Mouse (Mus musculus) right cerebral cortex, adult 18-20 months (tissue): ENCODE results near the gene Rnase2b.

Source experiments
- DNase-seq: peaks from one replicate; pipeline ENCODE4 v3.0.0; 2022; ENCODE audit warnings: mixed read lengths

Rnase2b gene

GRCm38 (mm10) chr14:51161976-51162375 lies at the start of gene Rnase2b:
Gene Rnase2b, plus strand, starts transcription at chr14:51162260.
- peak; percentile 11 for DNase-seq

- no peak for DNase-seq
These were observed 48.6 kb upstream of the Rnase2b start for GRCm38 (mm10) chr14:51113476-51113875.

DNA sequence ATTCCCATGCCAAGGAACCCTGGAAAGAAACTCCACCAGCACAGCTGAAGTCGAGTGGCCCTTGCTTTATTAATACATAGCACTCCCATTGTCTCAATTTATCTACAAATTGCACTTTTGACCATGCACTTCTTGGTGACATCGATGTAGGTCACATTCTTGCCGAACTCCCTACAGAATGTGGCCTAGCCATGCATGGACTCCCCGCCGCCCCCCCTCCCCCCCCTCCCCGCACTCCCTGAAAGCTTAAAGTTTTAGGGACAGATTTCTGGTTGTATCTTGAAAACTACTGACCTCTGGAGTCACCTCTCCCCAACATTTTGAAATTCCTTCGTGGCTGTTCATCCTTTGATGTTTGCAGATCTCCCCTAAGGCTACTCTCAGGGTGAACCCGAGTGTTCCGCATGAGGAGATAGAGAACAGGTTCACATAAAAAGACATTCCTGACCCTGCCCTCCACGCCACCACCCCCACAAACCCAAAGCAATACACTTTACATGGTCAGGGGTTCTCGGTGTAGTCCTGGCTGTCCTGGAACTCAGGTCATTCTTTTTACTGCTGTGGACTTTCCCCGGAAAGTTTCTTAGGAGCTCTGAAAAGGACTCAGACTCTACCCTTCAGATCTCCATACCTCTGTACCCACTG lies 48.0 kb upstream of the Rnase2b start, which contains the start of gene Eddm3b:
Eddm3b (plus strand) TSS at position 511 of the 645 bp plus-strand sequence.
- no peak for DNase-seq

- no peak for DNase-seq
These were observed 36.4 kb upstream of the Rnase2b start for GRCm38 (mm10) chr14:51125684-51126083.

DNA sequence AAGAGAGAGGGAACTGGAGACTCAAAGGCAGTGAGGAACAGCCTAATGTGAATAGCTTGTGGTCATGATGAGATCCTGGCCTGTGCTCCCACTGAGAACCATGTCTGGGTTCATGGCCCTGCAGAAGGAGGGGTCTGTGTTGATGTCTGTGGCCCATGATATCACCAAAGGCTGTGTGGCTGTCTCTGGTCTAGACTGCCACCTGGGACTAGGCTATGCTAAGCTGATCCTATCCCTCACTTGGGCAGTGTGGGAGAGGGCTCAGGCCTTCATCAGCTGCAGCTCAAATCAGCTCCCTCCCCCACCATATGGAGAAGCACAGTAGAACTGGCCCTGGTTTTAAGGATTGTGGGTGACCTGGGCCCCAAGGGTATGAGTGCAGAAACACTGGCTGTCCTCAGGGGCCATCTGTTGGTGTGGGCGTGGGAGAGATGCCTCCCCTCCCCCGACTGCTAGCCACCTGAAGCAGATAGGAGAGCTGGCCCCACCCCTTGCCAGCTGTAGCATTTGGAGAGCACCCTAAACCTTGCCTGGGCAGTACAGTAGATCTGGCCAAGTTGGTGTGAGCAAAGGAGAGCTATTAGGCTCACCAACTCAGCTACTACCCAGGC lies 34.3 kb upstream of the Rnase2b start:
- no peak for DNase-seq

- no peak for DNase-seq
These were observed 33.1 kb upstream of the Rnase2b start for GRCm38 (mm10) chr14:51128775-51129623.

GRCm38 (mm10) chr14:51129624-51129975 lies 32.5 kb upstream of the Rnase2b start:
- no peak for DNase-seq

DNA sequence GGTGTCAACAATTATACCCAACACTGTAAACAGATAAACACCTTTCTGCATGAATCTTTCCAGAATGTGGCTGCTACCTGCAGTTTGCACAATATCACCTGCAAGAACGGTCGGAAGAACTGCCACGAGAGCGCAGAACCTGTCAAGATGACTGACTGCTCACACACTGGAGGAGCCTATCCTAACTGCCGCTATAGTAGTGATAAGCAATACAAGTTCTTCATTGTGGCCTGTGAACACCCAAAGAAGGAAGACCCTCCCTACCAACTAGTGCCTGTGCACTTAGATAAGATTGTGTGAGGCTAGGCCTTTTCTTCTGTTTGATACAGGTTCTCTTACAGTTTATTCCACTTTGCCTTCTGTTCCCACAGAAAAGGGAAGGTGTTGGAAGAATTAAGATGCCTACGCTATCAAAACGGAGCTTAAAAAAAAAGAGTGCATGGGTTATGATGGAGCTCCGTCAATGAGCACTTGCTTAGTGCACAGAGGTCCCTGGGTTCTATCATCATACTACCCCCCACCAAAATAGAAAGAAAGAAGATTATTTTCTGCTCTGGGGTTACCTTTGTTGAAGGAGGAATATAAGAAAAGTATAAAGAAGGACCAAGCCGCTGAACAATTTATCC lies 31.6 kb upstream of the Rnase2b start:
- no peak for DNase-seq

DNA sequence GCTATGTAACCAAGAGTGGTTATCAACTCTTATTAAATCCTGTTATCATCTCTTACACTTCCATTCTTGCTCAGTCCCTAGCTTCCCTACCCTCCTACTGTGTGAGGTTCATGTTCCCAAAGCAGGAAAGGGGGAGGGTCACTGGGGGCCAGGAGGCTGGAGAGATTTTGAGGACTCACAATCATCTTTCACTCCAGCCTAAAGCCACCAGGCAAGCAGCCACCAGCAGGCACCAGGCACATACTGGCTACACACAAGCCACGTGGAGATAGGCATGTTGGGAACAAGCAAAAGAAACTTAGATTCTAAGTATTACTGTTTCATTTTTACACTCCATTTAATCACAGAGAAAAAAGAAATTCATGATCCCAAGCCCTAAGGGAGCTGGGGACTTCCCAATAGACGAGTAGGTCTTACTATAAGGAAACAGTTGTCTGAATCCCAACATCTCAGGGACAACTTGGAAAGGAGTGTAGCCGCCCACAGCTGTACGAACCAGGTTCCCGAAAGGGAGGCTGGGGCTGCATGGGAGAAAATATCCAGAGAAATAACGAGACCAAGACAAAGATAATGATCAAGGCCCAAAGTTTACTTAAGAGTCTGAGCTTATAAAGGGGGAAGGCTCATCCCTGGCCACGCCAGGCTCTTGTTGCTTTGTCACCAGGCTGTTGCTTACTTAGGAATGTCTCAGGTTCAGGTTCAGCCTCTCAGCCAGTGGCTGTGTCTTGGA lies 30.8 kb upstream of the Rnase2b start:
- no peak for DNase-seq

DNA sequence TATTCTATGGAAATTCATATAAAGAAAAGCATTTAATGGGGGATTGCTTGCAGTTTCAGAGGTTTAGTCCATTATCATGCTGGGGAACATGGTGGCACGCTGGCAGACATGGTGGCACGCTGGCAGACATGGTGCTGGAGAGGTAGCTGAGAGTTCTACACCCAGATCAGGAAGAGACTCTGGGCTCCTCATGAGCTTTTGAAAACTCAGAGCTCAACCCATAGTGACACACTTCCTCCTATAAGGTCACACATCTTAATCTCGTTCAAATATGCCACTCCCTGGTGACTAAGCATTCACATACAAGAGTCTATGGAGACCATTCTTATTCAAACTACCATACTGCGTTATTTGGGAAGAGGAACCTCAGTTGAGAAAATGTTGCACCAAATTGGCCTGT lies 29.7 kb upstream of the Rnase2b start:
- no peak for DNase-seq

DNA sequence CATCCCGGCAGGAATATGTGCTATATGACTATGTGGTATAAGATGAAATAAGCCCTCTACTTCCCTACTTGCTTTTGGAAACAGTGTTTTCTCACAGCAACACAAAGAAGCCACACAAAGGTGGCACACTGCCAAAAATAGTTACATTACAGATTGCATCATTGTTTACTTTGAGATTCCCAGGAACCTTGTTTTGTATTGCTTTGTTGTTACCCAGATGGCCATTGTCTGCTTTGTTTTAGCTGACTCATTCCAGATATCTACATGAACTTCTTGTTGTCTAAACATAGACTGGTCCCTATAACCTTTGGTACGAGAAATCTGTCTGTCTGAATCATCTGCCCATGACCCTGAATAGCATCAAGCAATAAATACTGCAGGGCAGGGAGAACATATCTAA lies 21.7 kb upstream of the Rnase2b start:
- no peak for DNase-seq

- no peak for DNase-seq
These were observed 19.9 kb upstream of the Rnase2b start for GRCm38 (mm10) chr14:51142119-51142518.

DNA sequence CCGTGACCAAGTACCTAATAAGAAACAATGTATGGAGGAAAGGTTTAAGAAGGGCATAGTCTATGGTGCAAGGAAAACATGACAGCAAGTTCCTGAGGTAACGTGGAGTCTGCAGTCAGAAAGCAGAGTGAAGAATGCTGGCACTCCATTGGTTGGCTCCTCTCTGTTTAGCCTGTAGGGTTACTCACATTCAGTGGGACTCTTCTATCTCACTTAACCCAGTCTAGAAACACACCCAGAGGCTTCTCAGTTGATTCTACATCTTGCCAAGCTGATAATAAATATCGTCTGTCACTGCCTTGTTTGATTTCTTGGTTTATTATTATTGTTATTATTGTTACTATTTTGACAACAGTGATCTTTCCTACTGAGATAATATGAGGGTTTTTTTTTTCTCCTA lies 19.5 kb upstream of the Rnase2b start:
- DNase-seq: no peak

GRCm38 (mm10) chr14:51143287-51143686 lies 18.8 kb upstream of the Rnase2b start:
- peak; percentile 47 for DNase-seq

GRCm38 (mm10) chr14:51143937-51144336 lies 18.1 kb upstream of the Rnase2b start:
- DNase-seq: no peak

GRCm38 (mm10) chr14:51144451-51144850 lies 17.6 kb upstream of the Rnase2b start:
- DNase-seq: no peak

- no peak for DNase-seq
These were observed 16.5 kb upstream of the Rnase2b start for GRCm38 (mm10) chr14:51145521-51145920.

DNA sequence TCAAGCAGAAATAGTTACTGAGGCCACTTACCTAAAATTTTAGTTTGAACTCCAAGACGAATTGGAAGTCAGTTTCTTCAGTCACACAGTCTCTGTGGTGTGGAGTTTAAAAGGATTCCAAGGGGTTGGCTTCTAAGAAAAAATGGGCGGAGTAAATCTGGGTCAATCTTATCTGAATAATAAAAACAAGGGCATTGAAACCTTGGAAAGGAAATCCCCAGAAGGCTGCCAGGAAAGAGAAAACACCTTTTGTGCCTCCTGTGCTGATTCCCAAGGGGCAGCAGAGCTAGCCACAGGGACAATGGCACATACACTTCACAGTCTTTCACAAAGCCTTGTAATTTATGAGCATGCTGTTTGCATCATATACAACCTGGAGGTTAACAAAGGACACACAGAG lies 15.4 kb upstream of the Rnase2b start, which contains the start of gene Rnase1:
Rnase1 (minus strand) TSS at position 101 of the 400 bp plus-strand sequence.
- DNase-seq: no peak

DNA sequence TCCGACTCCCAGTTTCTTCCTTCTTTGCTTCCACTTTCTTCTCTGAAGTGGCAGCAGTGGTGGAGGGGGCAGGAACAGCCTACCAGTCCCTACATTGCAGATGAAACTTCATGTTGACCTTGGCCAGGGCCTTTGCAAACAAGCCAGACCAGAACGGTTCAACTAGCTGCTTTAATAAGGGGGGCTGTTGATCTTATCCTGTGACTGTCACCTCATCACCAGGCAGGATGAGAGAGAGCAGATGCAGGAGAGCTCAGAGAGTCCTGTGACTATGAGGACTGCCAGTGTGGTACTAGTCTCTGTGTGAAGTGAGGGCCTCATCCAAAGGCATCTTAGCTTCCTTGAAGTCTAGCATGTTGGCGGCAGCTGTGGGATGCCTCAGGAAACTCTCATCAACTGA lies 14.1 kb upstream of the Rnase2b start:
- no peak for DNase-seq

GRCm38 (mm10) chr14:51149164-51149563 lies 12.9 kb upstream of the Rnase2b start:
- no peak for DNase-seq

DNA sequence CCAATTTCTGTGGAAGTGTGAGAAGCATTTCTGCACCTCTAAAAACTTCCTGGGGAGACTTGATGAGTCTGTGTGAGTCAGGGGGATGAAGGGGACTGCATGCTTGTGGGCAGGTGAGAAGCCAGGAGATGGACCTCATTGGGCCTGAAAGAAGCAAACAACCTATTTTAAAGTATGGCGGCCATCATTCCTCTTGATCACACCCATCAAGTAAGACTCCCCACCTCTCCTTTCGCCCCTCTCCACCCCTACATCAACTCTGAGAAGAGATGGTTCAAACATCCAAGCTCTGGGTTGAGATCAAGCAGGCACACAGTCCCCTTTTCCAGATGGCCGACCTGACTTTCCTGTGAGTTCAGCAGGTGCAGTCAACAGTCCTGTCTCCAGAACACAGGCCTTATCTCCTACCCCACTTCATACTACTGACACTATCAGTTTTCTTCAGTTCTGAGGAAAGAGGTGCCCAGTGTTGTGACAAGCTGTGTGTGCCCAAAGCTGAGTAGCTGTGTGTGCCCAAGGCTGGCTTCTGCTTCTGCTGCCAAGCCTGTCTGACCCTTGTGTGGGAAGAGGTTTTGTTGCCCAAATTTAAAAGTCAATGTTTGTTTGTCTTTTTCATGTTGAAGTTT lies 11.7 kb upstream of the Rnase2b start:
- DNase-seq: no peak

- DNase-seq: no peak
These were observed 9.7 kb upstream of the Rnase2b start for GRCm38 (mm10) chr14:51152249-51152870.
